Mouse (Mus musculus): ENCODE measurements around the gene Alpl. TPM values are rescaled to one million over a fixed set of nuclear protein-coding genes. Genes with fewer than 3 reads are reported as not detected.

Alpl gene
- 5.1 and 7.9 TPM in 2 replicates for polyA plus RNA-seq (2016; fragmentation: Nextera tagmentation; extraction: Ambion mirVana)

GRCm38 (mm10) chr4:137795611-137796557 lies at the start of gene Alpl:
Gene Alpl, minus strand, starts transcription at chr4:137796384.
- DNase-seq (ENCODE audit: low spot score), result peak; percentile 85
- H3K36me3 ChIP-seq, result no peaks in the 10 kb centered on the region
- H3K4me1 ChIP-seq, result peaks cover 37% of the 10 kb centered on the region
- H3K27me3 ChIP-seq (ENCODE audit: low read depth, poor library complexity, severe bottlenecking), result peaks cover 59% of the 10 kb centered on the region
- peak within 1 kb of the TSS; percentile 66 for H3K27ac ChIP-seq
- H3K9me3 ChIP-seq (replicated peaks), result no peaks in the 10 kb centered on the region
- 1% methylated on average over 77 of the region's 78 CpGs for WGBS
- peak within 1 kb of the TSS; percentile 58 for H3K4me3 ChIP-seq

GRCm38 (mm10) chr4:137844656-137845055 lies 48.5 kb upstream of the Alpl start:
- 0 out of 2 replicates have a peak, but pooled peaks cover 14% of the 10 kb centered on the region for H3K27me3 ChIP-seq (ENCODE audit: low read depth, poor library complexity, severe bottlenecking)
- H3K4me3 ChIP-seq, result no peak overlapping the region
- H3K27ac ChIP-seq, result no peak overlapping the region
- no peaks in the 10 kb centered on the region for H3K9me3 ChIP-seq (replicated peaks)
- DNase-seq (ENCODE audit: low spot score), result peak; percentile 90
- 22% methylated on average over 11 of the region's 11 CpGs for WGBS
- H3K36me3 ChIP-seq, result no peaks in the 10 kb centered on the region
- H3K4me1 ChIP-seq, result no peaks in the 10 kb centered on the region

- H3K4me3 ChIP-seq, result no peak overlapping the region
- no peaks in the 10 kb centered on the region for H3K9me3 ChIP-seq (replicated peaks)
- 84% methylated on average over 5 of the region's 5 CpGs for WGBS
- DNase-seq (ENCODE audit: low spot score), result no peak
- peaks cover 8% of the 10 kb centered on the region; the same call in 1 of the 2 replicates for H3K4me1 ChIP-seq
- H3K36me3 ChIP-seq, result no peaks in the 10 kb centered on the region
- H3K27me3 ChIP-seq (ENCODE audit: low read depth, poor library complexity, severe bottlenecking), result 0 out of 2 replicates have a peak, but pooled peaks cover 21% of the 10 kb centered on the region
- no peak overlapping the region for H3K27ac ChIP-seq
Measured at GRCm38 (mm10) chr4:137839452-137839851, 43.3 kb upstream of the Alpl start.

- Histone ChIP-seq H3K36me3 (no peaks in the 10 kb centered on the region), H3K4me3 (no peak overlapping the region), H3K9me3 (replicated peaks) (no peaks in the 10 kb centered on the region), H3K4me1 (peaks cover 8% of the 10 kb centered on the region; the same call in 1 of the 2 replicates), H3K27ac (no peak overlapping the region), H3K27me3 (ENCODE audit: low read depth, poor library complexity, severe bottlenecking) (0 out of 2 replicates have a peak, but pooled peaks cover 21% of the 10 kb centered on the region)
- 90% methylated on average over 2 of the region's 2 CpGs for WGBS
- no peak for DNase-seq (ENCODE audit: low spot score)
Measured at GRCm38 (mm10) chr4:137838791-137839190, 42.6 kb upstream of the Alpl start.

- WGBS, result 88% methylated on average over 8 of the region's 8 CpGs
- 0 out of 2 replicates have a peak, but pooled peaks cover 21% of the 10 kb centered on the region for H3K27me3 ChIP-seq (ENCODE audit: low read depth, poor library complexity, severe bottlenecking)
Measured at GRCm38 (mm10) chr4:137837792-137838191, 41.6 kb upstream of the Alpl start.

GRCm38 (mm10) chr4:137836741-137837140 lies 40.6 kb upstream of the Alpl start:
- no peak overlapping the region for H3K27ac ChIP-seq
- 87% methylated on average over 5 of the region's 5 CpGs for WGBS
- no peak overlapping the region for H3K4me3 ChIP-seq
- H3K27me3 ChIP-seq (ENCODE audit: low read depth, poor library complexity, severe bottlenecking), result 0 out of 2 replicates have a peak, but pooled peaks cover 17% of the 10 kb centered on the region
- peaks cover 8% of the 10 kb centered on the region; the same call in 1 of the 2 replicates for H3K4me1 ChIP-seq
- DNase-seq (ENCODE audit: low spot score), result no peak
- H3K9me3 ChIP-seq (replicated peaks), result no peaks in the 10 kb centered on the region
- no peaks in the 10 kb centered on the region for H3K36me3 ChIP-seq

More at GRCm38 (mm10) chr4:137837792-137838191, 41.6 kb upstream of the Alpl start:
- no peak for DNase-seq (ENCODE audit: low spot score)
- Histone ChIP-seq H3K36me3 (no peaks in the 10 kb centered on the region), H3K9me3 (replicated peaks) (no peaks in the 10 kb centered on the region), H3K4me1 (peaks cover 8% of the 10 kb centered on the region; the same call in 1 of the 2 replicates), H3K27ac (no peak overlapping the region), H3K4me3 (no peak overlapping the region)

- peak; percentile 79 for DNase-seq (ENCODE audit: low spot score)
- Histone ChIP-seq H3K4me1 (peaks cover 8% of the 10 kb centered on the region; the same call in 1 of the 2 replicates), H3K36me3 (no peaks in the 10 kb centered on the region), H3K4me3 (peak overlapping the region; percentile 23), H3K27me3 (ENCODE audit: low read depth, poor library complexity, severe bottlenecking) (peaks cover 17% of the 10 kb centered on the region; the same call in 1 of the 2 replicates), H3K9me3 (replicated peaks) (no peaks in the 10 kb centered on the region), H3K27ac (no peak overlapping the region)
- 17% methylated on average over 14 of the region's 14 CpGs for WGBS
Measured at GRCm38 (mm10) chr4:137835624-137836337, 39.6 kb upstream of the Alpl start.

- WGBS, result 85% methylated on average over 11 of the region's 11 CpGs
- no peak overlapping the region for H3K4me3 ChIP-seq
- DNase-seq (ENCODE audit: low spot score), result no peak
- H3K9me3 ChIP-seq (replicated peaks), result no peaks in the 10 kb centered on the region
- no peaks in the 10 kb centered on the region for H3K36me3 ChIP-seq
- no peak overlapping the region for H3K27ac ChIP-seq
- H3K4me1 ChIP-seq, result peaks cover 17% of the 10 kb centered on the region
- peaks cover 37% of the 10 kb centered on the region for H3K27me3 ChIP-seq (ENCODE audit: low read depth, poor library complexity, severe bottlenecking)
Measured at GRCm38 (mm10) chr4:137831598-137831997, 35.4 kb upstream of the Alpl start.

GRCm38 (mm10) chr4:137830380-137830779 lies 34.2 kb upstream of the Alpl start:
- H3K9me3 ChIP-seq (replicated peaks), result no peaks in the 10 kb centered on the region
- peaks cover 35% of the 10 kb centered on the region for H3K27me3 ChIP-seq (ENCODE audit: low read depth, poor library complexity, severe bottlenecking)
- no peak overlapping the region for H3K27ac ChIP-seq
- H3K4me3 ChIP-seq, result no peak overlapping the region
- peaks cover 11% of the 10 kb centered on the region for H3K4me1 ChIP-seq
- no peaks in the 10 kb centered on the region for H3K36me3 ChIP-seq
- no peak for DNase-seq (ENCODE audit: low spot score)
- WGBS, result 15% methylated on average over 6 of the region's 6 CpGs

GRCm38 (mm10) chr4:137824881-137825280 lies 28.7 kb upstream of the Alpl start:
- 88% methylated on average over 2 of the region's 2 CpGs for WGBS
- no peak overlapping the region for H3K4me3 ChIP-seq
- DNase-seq (ENCODE audit: low spot score), result no peak
- H3K4me1 ChIP-seq, result peaks cover 2% of the 10 kb centered on the region; the same call in 1 of the 2 replicates
- H3K36me3 ChIP-seq, result no peaks in the 10 kb centered on the region
- H3K27ac ChIP-seq, result no peak overlapping the region
- H3K27me3 ChIP-seq (ENCODE audit: low read depth, poor library complexity, severe bottlenecking), result peaks cover 17% of the 10 kb centered on the region
- H3K9me3 ChIP-seq (replicated peaks), result no peaks in the 10 kb centered on the region

- Histone ChIP-seq H3K4me1 (peaks cover 2% of the 10 kb centered on the region; the same call in 1 of the 2 replicates), H3K27me3 (ENCODE audit: low read depth, poor library complexity, severe bottlenecking) (peaks cover 3% of the 10 kb centered on the region), H3K27ac (no peak overlapping the region), H3K9me3 (replicated peaks) (no peaks in the 10 kb centered on the region), H3K36me3 (no peaks in the 10 kb centered on the region), H3K4me3 (no peak overlapping the region)
- WGBS, result 89% methylated on average over 3 of the region's 3 CpGs
- no peak for DNase-seq (ENCODE audit: low spot score)
Measured at GRCm38 (mm10) chr4:137823542-137823941, 27.4 kb upstream of the Alpl start.

GRCm38 (mm10) chr4:137822537-137822936 lies 26.4 kb upstream of the Alpl start:
- WGBS, result 91% methylated on average over 5 of the region's 5 CpGs
- Histone ChIP-seq H3K27ac (no peak overlapping the region), H3K36me3 (no peaks in the 10 kb centered on the region), H3K9me3 (replicated peaks) (no peaks in the 10 kb centered on the region), H3K4me3 (no peak overlapping the region), H3K27me3 (ENCODE audit: low read depth, poor library complexity, severe bottlenecking) (no peaks in the 10 kb centered on the region), H3K4me1 (peaks cover 2% of the 10 kb centered on the region; the same call in 1 of the 2 replicates)
- DNase-seq (ENCODE audit: low spot score), result no peak
